Mouse (Mus musculus) R1 (cell line): Measurements from ENCODE around the gene Celf2.

Source experiments
- DNase-seq: peaks from one replicate; pipeline ENCODE4 v3.0.0-alpha.2; 2018; ENCODE audit warnings: low read depth, low spot score

The Celf2 gene

DNA sequence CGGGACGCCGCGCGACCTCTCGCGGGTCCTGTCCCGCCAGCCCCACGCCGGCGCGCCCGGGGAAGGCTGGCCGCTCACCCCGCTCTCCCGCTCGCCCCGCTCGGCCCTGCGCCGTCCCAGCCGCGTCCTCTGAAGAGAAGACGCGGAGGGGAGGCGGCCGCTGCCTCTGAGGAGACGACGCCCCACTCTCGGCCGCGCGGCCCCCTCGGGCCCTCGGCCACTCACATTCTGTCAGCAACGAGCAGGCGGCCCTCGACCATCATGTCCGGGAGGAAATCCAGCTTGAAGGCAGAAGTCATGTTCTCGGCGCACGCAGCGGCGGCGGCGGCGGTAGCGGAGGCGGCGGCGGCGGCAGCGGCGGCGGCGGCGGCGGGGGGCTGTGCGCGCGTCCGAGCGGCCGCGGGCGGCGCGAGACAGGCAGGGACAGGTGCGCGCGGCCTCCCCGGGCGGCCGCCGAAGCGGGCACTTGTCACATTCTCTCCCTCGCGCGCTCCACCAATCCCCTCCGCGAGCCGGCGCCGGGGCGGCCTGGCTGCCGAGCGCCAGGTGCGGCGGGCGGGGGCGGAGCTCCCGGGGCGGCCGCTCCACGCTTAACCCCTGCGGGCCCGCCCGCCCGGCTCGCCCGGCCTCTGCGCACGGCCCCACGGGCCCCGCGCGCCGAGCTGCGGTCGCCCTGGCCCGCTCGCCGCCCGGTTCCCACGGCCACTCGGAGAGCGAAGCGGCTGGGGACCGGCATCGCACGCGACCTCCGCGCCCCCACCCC lies 637.1 kb downstream of the Celf2 start:
- peak; percentile 62 for DNase-seq

DNA sequence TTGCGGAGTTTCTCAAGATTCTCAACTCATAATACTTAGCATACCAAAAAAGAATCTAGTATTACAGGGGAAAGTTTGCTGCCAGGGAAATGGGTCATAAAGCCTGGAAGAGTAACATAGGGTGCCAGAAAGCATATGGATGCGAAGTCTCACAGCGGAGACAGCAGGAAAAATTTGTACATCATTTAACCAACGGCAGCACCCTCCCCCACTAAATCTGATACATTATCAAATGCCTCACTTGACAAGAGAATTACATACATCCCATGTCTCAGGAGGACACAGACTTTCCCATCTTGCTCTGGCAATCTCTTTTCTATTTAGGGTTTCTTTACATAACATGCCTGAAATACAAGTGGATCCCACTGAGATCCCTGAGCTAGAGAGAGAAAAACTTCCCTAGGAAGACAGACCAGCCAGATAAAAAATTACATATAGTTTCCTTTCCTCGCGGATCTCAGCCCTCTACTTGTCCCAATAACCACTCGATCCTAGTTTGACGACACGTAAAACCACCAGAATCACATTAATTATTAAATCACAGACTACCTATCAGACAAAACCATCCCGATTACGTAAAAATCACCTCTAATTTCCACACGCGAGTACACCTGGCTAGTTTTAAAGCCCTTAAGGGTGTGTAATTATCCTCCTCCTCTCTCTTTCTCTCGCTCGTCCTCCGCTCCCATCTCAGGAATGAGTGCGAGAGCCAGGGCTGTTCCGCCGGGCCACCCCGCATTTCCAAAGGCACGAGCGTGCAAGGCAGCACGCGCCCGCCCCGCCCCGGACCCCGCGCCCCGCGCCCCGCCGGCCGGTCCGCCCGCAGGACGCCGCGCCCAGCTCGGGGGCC lies 637.9 kb downstream of the Celf2 start:
- peak; percentile 57 for DNase-seq

DNA sequence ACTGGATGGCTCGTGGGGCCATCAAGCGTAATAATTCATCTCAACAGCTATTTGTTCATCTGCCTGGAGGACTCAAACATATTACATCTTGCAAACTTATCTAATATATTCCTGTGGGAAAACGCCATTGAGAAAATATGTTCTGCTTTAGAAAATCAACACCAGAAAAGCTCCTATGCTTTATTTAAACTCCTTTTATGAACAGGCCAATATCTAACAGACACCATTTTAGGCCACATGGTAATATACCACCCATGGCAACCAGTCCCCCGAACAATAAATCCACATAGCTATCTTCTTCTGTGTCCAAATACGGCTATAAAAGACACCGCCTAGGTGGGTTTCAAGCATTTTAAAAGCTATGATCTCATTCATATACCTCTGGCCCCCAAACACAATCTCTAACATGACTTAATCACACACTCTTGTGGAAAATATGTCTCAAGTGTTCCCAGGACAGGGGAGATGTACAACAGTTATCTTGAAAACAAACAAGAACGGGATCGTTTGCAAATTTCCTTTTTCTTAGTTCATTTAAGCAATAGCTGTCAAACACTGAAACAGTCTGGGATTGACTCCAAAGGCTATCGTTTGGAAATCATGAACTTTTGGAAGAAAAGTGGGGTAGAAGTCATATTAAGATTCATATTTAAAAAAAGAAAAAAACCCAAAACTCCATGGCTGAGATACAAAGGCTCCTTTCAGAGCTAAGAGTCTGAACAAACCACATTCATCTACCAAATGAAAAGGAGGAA lies 639.2 kb downstream of the Celf2 start:
- no peak for DNase-seq

DNA sequence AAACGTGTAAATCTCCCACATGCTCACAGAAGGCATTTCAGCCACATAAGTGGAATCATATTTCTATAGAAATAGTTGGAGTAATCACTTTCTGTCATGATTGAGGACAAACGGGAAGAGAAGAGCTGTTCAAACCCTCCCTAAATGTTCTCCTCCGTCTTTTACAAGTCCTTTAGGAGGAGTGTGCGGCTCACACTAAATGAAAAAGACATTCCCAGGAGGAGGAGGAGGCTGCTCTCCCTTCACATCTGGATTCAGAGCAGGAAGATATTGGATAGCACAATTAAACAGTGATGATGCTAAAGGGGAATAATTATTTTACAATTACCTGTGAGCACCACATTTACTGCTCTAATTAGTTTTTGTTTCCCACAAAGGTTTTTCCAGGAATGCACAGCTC lies 642.1 kb downstream of the Celf2 start:
- DNase-seq, result no peak

DNA sequence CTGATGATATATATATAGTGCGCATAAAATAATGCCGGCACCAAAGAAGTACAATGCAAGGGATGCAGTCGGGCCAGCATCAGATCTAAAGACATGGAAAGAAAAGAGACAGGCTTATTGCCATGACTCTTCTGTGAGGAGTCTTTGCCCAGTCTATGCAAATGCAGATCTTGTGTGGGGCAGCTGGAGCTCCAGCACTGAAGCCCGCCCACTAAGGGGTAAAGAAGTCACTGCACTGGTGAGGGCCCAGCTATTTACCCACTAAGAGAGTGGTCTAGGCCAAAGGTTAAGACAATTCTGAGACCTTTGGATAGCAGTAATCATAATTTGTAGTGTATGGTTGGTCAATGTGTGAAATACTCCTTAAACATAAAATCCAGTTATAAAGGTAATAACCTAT lies 643.6 kb downstream of the Celf2 start:
- no peak for DNase-seq

DNA sequence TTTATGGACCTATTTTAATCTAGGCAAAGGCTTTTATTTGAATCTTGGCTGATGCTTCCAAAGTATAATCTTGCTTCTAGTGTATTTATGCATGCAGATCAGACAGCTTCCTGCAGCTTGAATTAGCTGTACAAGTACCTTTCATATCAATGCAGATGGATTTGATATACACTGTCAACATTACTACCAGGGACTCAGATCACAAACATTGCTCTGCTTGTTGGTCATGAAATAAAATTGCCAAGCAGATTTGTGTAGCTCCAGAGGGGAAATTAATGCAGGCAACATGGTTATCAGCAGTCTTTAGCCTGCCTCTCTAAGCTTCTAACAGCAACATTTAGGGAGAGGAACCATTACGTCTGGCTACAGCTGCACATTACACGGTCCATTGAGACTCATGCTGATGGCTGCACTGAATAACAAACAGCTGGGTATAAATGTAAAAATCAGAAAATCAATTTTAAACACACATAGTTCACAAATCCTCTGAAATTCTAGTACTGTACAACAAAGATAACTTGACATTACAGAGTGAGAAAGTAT lies 659.2 kb downstream of the Celf2 start:
- no peak for DNase-seq

DNA sequence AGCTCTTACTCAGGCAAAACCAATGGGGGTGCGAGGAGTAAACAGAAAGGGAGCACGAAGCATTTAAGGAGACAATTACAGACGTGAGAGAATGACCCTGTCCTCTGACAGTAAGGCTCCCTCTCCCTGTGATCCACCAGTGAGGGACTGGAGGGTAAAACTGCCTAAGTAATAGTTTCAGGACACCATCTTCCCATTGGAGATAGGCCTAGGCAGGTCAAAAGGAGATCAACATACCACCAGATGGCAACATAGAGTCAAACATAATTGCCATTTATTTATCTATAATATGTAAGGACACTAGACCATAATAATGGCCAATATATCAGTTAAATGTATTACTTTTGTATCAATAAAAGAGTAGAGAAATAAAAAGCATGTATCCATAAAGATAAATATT lies 660.0 kb downstream of the Celf2 start:
- peak; percentile 17 for DNase-seq

DNA sequence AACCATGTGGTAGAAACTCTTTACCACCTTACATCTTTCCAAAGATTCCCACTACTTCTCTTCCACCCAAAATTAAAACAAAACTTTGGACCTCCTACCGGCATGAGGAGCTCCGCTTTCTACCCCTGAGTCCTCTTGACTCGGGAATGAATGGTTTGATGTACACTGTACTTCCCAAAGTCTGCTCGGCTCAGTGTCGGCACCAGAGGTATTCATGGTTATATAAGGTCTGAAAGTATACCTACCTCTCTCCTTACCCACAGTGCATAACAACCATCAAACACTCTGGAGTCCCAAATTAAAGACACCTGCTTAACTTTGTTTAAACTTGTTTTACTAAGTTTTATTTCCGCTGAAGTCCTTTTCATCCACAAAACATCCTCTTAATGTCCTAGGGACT lies 679.3 kb downstream of the Celf2 start:
- no peak for DNase-seq

DNA sequence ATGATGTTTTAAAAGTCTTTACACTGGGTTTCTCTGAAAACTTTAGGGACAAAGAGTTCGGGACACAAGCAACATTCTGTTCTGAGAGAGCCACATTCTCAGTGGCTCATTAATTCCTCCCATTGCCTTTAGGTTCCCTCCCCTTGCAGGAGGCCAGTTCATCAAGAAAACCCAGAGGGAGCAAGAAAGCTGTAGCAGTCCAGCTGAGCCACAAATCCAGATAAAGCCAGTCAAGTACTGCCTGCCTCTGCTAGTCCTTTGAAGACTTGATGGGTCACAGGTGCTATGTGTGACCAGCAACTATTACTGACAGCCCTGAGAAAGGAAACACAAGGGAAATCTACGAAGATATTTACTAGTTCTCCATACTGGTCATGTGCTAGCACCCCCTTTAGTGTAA lies 681.8 kb downstream of the Celf2 start:
- DNase-seq, result peak; percentile 10

DNA sequence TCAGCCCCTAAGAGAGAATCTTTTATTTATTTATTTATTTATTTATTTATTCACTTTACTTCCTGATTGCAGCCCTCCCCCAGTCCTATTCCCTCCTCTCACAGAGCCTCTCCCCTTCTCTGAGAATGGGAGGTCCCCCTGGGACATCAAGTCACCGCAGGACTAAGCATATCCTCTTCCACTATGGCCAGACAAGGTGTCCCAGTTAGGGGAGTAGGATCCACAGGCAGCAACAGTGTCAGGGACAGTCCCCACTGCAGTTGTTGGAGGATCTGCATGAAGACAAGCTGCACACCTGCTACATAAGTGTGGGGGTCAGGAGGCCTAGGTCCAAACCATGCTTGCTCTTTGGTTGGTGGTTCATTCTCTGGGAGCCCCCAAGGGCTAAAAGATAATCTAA lies 686.3 kb downstream of the Celf2 start:
- DNase-seq, result no peak

DNA sequence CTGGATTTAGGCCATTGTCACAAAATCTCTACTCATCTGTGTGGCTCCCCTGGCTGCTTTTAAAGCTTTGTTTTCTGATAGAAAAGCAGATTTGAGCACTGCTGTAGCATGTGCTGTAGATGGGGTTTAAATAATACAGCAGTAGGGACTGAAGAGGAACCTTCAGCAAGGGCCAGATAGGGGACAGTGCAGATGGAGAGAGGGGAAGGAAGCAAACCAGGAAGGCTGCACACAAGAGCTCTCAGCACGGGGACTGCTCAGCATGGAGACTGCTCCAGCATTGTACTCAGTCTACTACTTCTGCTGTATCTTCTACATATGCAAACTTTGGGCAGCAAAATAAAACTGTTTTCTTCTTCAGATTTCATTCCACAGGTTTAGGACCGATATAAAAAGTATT lies 687.8 kb downstream of the Celf2 start:
- no peak for DNase-seq

DNA sequence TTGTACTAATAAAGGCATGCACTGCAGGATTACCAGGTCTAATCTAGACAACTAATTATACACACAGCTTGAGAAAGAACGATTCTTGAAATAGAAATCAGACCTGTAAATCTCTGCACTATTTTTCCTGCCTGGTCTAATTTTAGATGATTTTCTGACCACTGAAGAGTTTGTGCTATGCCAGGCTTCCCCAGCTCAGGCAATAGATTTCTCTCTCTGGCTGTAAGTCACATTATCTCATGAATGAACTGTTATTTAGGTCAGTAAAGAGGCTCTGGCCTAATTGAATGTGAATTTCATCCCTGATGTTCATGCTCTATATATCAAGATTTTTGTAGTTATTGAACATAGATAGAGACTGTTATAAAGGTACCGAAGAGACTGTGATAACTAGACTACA lies 694.1 kb downstream of the Celf2 start:
- no peak for DNase-seq

DNA sequence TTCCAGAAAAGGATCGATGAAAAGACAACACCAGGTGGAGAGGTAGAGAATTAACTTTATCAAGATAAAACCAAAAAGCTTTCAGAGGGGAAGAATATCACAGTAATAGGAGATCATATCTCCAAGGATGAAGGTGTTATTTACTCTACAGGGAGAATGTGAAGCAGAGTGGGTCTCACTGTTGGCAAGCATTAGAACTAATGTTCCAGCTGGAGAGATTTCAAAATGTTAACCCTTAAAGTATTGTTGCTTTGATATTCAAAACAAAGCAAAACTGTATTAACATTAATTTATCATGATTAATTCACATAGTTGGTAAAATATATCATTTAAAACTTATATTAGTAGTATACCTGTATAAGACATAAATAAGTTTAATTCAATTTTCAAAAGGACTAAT lies 700.6 kb downstream of the Celf2 start:
- no peak for DNase-seq

DNA sequence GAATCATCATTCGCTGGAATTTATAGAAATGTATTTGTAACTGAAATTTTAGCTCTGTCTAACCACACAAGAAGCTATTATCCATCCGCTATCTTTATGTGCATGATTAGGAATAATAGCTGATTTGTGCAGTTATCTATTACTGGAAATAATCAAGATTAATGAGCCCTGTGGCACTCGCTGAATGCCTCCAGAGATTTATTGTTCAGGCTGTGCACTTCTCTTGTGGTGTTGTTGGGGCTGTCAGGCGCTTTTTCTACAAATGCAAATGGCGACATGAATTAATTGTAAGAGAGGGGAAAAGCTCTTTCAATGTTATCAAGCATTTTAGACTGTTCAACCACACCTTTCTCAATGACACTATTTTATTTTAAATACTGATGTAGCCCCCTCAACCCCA lies 712.6 kb downstream of the Celf2 start:
- no peak for DNase-seq

DNA sequence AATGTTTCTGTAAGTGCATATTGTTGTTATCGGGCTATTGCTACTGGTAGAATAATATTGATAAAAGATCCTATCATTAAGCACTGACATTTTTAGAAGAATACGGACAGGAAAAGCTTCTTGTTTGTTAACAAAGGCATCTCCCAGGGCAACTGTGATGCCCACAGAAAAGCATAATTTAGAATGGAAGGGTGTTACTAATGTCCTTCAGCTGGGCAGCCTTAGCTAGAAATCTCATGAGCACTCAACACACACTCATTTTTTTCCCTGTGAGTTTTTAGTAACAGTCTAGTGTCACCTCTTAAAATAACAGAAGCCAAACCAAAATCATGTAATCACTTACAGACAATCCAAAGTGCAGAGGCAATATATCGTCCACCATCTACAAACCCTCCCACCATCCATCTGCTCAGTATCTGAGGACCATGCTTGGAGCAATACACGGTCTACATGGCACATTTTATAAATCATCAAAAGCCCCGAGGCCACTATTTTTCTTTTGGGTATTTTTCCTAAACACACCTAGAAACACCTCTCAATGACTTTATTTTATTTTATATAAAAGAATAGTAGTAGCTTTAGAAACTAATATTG lies 713.3 kb downstream of the Celf2 start:
- DNase-seq, result no peak

DNA sequence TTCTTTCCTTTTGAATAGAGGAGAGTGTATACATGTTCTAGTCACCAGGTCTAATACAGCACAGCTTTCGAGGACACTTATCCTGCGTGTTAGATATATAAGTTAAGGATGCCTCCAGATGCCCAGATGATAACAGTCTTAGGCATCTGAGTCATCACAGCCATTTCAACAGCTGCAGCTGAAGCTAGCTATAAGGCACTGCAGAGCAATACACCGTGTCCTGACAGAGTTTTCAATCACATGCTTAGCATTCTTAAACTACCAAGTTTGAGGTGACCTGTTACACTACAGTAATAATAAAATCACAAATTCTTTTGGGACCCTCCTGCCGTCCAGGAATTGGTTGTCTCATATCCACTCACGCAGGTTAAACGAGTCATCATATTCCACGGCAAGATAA lies 714.5 kb downstream of the Celf2 start:
- DNase-seq, result no peak

DNA sequence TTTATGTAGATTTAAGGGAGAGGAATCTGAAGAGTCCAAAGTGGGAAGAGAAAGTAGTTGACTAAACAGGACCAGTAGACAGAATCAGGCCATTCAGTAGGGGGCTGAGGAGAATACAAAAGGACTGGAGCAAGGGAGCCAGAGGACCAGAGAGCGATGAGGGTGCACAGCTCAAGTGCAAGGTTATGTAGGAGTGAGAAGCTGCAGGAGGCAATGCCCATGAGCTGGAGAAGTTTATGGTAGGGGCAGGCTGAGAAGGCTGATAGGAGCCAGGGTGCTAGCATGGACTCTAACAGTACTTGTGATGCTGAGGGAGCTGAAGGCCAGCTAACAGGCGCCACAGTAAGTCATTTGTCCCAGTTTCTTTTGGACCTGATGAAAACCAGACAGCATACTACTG lies 718.5 kb downstream of the Celf2 start:
- no peak for DNase-seq

DNA sequence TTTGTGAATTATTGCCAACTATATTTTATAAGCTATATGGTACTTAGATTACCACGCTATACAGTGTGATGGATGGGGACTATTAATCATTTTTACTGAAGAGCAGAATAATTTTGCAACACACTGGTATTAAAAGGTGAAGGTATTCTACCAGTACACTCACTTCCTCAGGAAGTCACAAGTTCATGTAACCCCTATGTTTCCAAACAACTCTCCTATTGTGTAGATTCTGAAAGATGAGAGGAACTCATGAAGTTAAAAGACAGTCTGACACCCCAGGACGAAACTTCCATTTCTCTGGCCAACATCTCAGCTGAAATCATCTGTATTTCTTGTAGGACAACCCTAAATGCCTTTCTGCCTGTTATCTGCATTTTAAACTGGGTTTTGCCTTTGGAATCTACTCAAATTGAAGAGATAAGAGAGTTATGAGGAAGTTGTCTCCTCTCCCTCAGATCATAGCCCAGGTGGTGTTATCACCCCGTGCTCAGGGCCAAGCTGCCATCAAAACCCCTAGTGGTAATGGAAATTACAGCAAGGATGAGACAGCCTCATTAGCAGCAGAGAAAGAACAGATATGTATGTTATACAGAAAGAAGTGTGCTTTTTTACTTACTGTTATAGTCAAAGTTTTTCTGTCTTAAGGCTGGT lies 722.7 kb downstream of the Celf2 start:
- DNase-seq, result peak; percentile 8

DNA sequence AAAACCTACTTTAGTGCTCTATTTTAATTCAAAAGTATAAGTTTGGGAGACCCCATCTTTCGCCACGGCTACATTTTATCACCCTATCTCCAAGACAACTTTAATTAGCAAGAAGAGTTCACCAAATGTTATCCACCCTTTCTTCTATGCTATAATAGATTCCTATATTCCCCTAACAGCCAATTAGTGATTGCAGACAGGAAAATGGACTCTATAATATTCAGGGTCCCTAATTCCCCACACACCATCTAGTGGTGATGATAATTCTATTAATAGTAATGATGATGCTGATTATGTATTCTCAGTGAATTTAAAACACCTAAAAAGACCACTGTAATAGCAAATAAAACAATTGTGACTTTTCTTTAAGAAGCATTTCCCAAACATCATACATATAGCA lies 739.1 kb downstream of the Celf2 start:
- no peak for DNase-seq

DNA sequence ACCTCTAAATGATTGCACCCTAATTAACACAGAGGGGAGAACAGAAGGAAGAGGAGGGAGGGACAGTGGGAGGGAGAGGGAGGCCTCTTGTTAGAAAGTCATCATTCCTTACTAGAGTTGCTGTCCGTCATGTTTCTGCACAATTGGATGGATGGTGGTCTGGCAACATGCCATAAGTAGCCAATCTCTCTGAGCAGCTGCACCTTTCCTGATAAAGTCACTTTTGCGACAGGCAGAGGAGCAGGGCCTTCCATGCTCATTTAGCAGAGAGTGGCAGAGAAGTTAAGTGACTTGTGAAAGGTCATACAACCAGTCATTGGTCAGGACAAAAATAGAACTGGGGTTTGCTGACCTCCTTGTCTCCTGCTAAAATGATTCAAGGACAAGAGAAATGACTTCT lies 747.0 kb downstream of the Celf2 start:
- no peak for DNase-seq

DNA sequence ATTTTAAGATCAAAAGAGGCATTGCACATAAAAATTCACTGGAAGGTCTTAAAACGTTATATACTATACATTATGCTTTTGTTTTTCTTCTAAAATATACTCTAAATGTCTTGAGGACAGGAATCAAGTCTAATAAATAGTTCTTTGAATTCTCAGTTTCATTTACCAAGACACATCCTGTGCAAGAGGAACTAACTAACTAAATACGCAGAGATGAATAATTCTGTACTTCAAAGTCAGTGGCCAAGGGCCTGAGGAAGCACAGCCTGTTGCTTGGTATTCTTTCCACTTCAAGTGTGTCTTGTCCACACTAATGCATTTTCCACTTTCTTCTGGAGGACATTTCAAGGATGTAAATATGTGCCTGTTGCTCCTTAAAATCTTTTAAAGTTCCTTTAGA lies 766.2 kb downstream of the Celf2 start:
- DNase-seq, result no peak
